Mouse (Mus musculus) thymus, adult 2 months (tissue): ENCODE measurements around the gene Pagr1a.

Source experiments
- CTCF ChIP-seq: fragments of 200-500 bp; IDR thresholded peaks from 2 replicates; pipeline ENCODE4 v1.5.1; 2012; ENCODE audit warnings: mild to moderate bottlenecking, control low read depth, low read length, moderate library complexity, borderline replicate concordance; ENCODE audit not compliant: control insufficient read depth, poor library complexity, insufficient read depth; ENCODE audit errors: extremely low read depth
- POLR2A ChIP-seq: fragments of 200-500 bp; IDR thresholded peaks from 2 replicates; pipeline ENCODE4 v1.6.1; 2012; ENCODE audit warnings: mild to moderate bottlenecking, low read length, control low read depth, moderate library complexity; ENCODE audit not compliant: control insufficient read depth, poor library complexity, insufficient read depth; ENCODE audit errors: extremely low read depth

DNA sequence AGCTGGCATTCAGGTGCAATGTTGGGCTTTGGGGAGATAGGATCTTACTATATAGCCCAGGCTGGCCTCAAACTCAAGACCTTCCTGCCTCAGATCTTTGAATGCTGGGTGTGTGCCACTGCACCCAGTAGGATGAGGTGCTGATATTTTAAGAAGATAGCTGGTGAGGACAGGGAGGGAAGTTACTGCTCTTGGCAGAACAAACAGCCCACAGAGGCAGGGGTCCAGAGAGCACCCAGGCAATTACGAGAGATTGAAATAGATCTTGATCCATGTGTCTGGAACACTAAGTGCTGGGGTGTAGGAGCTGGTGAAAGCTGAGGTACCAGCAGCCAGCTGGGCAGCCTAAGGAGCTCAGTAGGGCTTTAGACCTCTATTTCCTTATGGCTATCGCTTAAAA lies 35.6 kb downstream of the Pagr1a start:
- TF ChIP-seq CTCF = no peak
- no peak for TF ChIP-seq POLR2A
